Mouse (Mus musculus): ENCODE results near the gene Fam214a. TPM values are rescaled to one million over a fixed set of nuclear protein-coding genes. Genes with fewer than 3 reads are reported as not detected.

Fam214a gene
- polyA plus RNA-seq, 1 experiment from 2014 or later = 14.3 TPM

DNA sequence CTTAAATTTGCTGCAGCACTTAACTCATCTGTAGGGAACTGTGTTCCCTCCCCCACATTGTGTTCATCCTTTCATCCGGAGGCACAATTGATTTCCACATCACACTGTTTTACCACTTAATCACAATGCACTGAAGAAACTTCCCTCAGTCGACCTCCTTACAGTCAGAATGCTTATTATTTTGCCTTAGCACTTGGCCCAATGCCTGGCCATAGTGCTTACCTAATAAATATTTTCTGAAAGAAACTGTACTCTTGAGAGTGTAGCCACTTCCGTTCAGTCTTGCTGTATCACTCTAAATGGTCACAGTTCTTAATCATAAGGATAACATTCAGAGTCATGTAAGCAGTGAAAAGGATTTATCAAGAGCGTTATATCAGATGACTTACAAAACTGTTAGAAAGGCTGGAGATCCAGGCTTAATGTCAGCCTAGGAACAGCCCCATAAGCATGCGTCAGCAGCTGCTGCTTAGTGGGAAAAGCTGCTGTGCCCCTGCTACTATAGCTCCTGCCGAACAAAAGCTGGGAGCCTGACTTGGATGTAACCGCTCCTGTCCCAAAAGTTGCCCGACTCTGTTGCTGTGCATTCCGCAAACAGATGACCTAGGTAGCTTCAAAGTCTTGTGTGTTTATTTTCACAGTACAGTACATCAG, 112.1 kb downstream of the Fam214a start:
- Histone ChIP-seq H3K27ac (replicated peaks in 1 of 2; ENCODE audit: control insufficient read depth in 1 of 2, insufficient read depth in 1 of 2, low read depth in 2 of 2, low read length in 2 of 2) (no peak overlapping the region), H3K4me1 (ENCODE audit: control insufficient read depth in 2 of 2, insufficient read depth in 2 of 2, low read length in 2 of 2) (no peaks in the 10 kb centered on the region), H3K4me3 (ENCODE audit: control insufficient read depth in 1 of 2, insufficient read depth in 1 of 2, low read depth in 1 of 2, low read length in 2 of 2) (no peak overlapping the region), H3K9me3 (ENCODE audit: control insufficient read depth, low read length) (no peaks in the 10 kb centered on the region), H3K36me3 (ENCODE audit: control insufficient read depth, insufficient read depth, low read length) (no peaks in the 10 kb centered on the region), H3K9ac (ENCODE audit: low read length) (no peak overlapping the region), H3K27me3 (ENCODE audit: control insufficient read depth, insufficient read depth, low read length) (no peaks in the 10 kb centered on the region; the same call in 1 of the 2 replicates), H3K4me2 (ENCODE audit: low read length) (no peak overlapping the region)
- WGBS = 70% methylated on average over 9 of the region's 9 CpGs
- no peak for ATAC-seq (ENCODE audit: insufficient number of reproducible peaks, insufficient read depth, low FRiP score, low read depth)

DNA sequence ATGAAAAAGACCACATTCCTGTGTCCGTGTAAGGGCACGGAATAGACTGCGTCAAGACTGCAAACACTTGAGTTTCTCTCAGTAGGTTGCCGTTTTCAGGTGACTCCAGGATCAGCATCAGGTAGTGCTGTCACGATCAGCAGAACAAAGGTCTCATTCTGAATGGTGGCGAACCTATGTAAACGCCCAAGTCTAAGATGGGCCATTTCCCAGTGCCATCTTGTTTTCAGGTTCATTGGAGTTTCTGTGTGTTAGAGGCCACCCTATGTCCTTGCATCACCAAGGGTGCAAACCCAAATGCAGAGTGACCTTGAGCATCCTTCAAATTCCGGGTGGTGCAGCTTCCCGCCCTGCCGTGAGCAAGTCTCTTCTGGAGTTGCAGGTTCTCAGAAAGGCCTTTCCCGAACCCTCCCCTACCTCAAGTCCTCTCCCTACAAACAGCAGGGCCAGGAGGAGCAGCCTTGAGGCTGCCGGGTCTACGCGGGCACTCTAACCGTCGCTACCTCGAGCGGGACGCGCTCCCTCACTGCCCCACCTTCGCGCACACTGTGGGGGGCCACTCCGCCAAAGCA, 117.9 kb downstream of the Fam214a start, which contains the start of gene Myo5a:
TSS of gene Myo5a (plus strand) at position 559 of the 572 bp plus-strand sequence.
- H3K27ac ChIP-seq (replicated peaks in 1 of 2; ENCODE audit: control insufficient read depth in 1 of 2, insufficient read depth in 1 of 2, low read depth in 2 of 2, low read length in 2 of 2) = peak within 1 kb of the TSS; percentile 82 to 88
- H3K27me3 ChIP-seq (ENCODE audit: control insufficient read depth, insufficient read depth, low read length) = no peaks in the 10 kb centered on the region; the same call in 1 of the 2 replicates
- peak within 1 kb of the TSS; percentile 66 to 93 for H3K4me3 ChIP-seq (ENCODE audit: control insufficient read depth in 1 of 2, insufficient read depth in 1 of 2, low read depth in 1 of 2, low read length in 2 of 2)
- H3K9me3 ChIP-seq (ENCODE audit: control insufficient read depth, low read length) = no peaks in the 10 kb centered on the region
- H3K4me1 ChIP-seq (ENCODE audit: control insufficient read depth in 2 of 2, insufficient read depth in 2 of 2, low read length in 2 of 2) = peaks cover 4 to 11% of the 10 kb centered on the region in 2 experiments
- WGBS = 23% methylated on average over 23 of the region's 23 CpGs
- peak within 1 kb of the TSS; percentile 77 for H3K9ac ChIP-seq (ENCODE audit: low read length)
- H3K4me2 ChIP-seq (ENCODE audit: low read length) = peak within 1 kb of the TSS; percentile 85
- ATAC-seq (ENCODE audit: insufficient number of reproducible peaks, insufficient read depth, low FRiP score, low read depth) = no peak
- H3K36me3 ChIP-seq (ENCODE audit: control insufficient read depth, insufficient read depth, low read length) = no peaks in the 10 kb centered on the region

DNA sequence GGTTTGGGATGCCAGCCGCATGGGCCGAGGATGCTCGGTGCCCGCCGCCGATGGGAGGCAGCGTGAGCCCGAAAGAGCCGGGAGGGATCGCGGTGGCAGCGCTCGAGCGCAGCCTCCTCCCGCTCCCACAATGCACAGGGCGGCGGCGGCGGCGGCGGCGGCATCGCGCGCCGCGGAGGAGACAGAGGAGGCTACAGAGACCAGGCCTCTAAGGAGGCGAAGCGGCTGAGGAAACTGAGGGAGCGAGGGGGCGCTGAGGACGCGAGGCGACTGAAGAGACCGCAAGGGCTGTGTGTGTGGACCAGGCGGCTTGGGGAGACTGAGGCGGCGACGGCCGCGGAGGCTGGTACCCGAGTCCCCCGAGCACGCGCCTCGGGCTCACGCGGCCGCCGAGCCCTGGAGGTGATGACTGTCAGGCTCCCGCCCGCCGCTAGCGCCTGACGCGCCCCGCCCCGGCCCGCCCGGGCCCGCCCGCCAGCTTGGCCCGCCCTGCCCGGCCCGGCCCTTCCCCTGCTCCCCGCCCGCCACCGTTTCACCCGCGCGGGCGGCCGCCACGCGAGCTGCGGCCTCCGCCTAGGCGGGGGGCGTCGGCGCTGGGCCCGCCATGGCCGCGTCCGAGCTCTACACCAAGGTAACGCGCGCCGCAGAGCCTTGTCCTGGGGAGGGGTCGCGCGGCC, 118.5 kb downstream of the Fam214a start:
- H3K36me3 ChIP-seq (ENCODE audit: control insufficient read depth, insufficient read depth, low read length) = no peaks in the 10 kb centered on the region
- peaks cover 4 to 11% of the 10 kb centered on the region in 2 experiments for H3K4me1 ChIP-seq (ENCODE audit: control insufficient read depth in 2 of 2, insufficient read depth in 2 of 2, low read length in 2 of 2)
- H3K4me2 ChIP-seq (ENCODE audit: low read length) = peak overlapping the region; percentile 85
- peak overlapping the region; percentile 77 for H3K9ac ChIP-seq (ENCODE audit: low read length)
- peak overlapping the region; percentile 82 to 88 for H3K27ac ChIP-seq (replicated peaks in 1 of 2; ENCODE audit: control insufficient read depth in 1 of 2, insufficient read depth in 1 of 2, low read depth in 2 of 2, low read length in 2 of 2)
- no peaks in the 10 kb centered on the region; the same call in 1 of the 2 replicates for H3K27me3 ChIP-seq (ENCODE audit: control insufficient read depth, insufficient read depth, low read length)
- WGBS = under 1% methylated on average over 80 of the region's 92 CpGs
- H3K4me3 ChIP-seq (ENCODE audit: control insufficient read depth in 1 of 2, insufficient read depth in 1 of 2, low read depth in 1 of 2, low read length in 2 of 2) = peak overlapping the region; percentile 66 to 93
- H3K9me3 ChIP-seq (ENCODE audit: control insufficient read depth, low read length) = no peaks in the 10 kb centered on the region
- ATAC-seq (ENCODE audit: insufficient number of reproducible peaks, insufficient read depth, low FRiP score, low read depth) = peak; percentile 94

DNA sequence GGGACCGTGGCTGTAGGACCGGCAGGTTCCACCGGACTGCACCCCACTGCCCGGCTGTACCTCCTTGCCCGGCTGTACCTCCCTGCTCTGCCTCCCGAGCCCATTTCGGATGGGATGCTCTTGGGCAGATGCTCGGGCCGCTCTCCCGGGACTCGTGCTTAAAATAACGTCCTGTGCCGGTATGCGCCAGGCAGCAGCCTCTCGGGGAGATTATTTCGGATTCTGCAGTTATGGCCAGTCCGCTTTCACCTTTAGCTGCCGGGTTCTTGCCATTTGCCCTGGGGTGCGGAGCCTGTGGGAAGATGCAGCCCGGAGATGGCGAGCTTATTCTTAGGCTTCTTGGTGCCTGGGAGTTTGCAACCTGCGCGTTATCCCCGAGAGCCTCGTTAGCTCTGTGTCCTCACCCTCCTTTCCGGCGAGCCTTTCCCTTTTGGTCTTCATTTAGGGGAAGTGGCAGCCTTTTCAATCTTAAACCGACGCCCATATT, 119.1 kb downstream of the Fam214a start:
- Histone ChIP-seq H3K9me3 (ENCODE audit: control insufficient read depth, low read length) (no peaks in the 10 kb centered on the region), H3K36me3 (ENCODE audit: control insufficient read depth, insufficient read depth, low read length) (no peaks in the 10 kb centered on the region), H3K4me2 (ENCODE audit: low read length) (peak overlapping the region; percentile 85), H3K4me3 (ENCODE audit: control insufficient read depth in 1 of 2, insufficient read depth in 1 of 2, low read depth in 1 of 2, low read length in 2 of 2) (peak overlapping the region; percentile 66 to 93), H3K9ac (ENCODE audit: low read length) (peak overlapping the region; percentile 77), H3K27ac (replicated peaks in 1 of 2; ENCODE audit: control insufficient read depth in 1 of 2, insufficient read depth in 1 of 2, low read depth in 2 of 2, low read length in 2 of 2) (peak overlapping the region; percentile 63 to 82), H3K27me3 (ENCODE audit: control insufficient read depth, insufficient read depth, low read length) (no peaks in the 10 kb centered on the region; the same call in 1 of the 2 replicates), H3K4me1 (ENCODE audit: control insufficient read depth in 2 of 2, insufficient read depth in 2 of 2, low read length in 2 of 2) (peaks cover 4 to 11% of the 10 kb centered on the region in 2 experiments)
- 0 out of 2 replicates have a peak, but pooled peaks have one; percentile 32 for ATAC-seq (ENCODE audit: insufficient number of reproducible peaks, insufficient read depth, low FRiP score, low read depth)
- WGBS = under 1% methylated on average over 29 of the region's 29 CpGs

DNA sequence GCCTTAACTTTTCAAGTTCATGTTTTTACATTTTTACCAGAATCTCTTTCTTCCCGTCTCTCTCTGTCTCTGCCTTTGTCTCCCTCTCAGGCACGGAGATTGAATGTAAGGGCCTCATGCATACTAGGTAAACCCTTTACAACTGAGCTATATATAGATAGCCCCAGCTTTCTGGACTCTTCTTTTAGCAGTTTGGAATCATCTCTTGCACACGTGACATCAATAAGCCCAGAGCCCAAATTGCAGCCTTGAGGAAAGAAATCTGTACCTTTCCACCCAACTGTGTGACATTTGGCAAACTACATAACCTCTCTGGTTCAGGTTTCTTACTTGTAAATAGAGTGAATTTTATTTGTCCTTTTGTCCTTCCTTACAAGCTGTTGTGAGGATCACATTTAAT, 119.7 kb downstream of the Fam214a start:
- 16% methylated on average over 3 of the region's 3 CpGs for WGBS
- peak overlapping the region; percentile 66 to 93; a peak in 3 of 4 replicates for H3K4me3 ChIP-seq (ENCODE audit: control insufficient read depth in 1 of 2, insufficient read depth in 1 of 2, low read depth in 1 of 2, low read length in 2 of 2)
- peak overlapping the region; percentile 77 for H3K9ac ChIP-seq (ENCODE audit: low read length)
- H3K4me2 ChIP-seq (ENCODE audit: low read length) = peak overlapping the region; percentile 85
- peaks cover 4 to 11% of the 10 kb centered on the region in 2 experiments for H3K4me1 ChIP-seq (ENCODE audit: control insufficient read depth in 2 of 2, insufficient read depth in 2 of 2, low read length in 2 of 2)
- H3K36me3 ChIP-seq (ENCODE audit: control insufficient read depth, insufficient read depth, low read length) = no peaks in the 10 kb centered on the region
- ATAC-seq (ENCODE audit: insufficient number of reproducible peaks, insufficient read depth, low FRiP score, low read depth) = no peak
- no peaks in the 10 kb centered on the region for H3K9me3 ChIP-seq (ENCODE audit: control insufficient read depth, low read length)
- no peaks in the 10 kb centered on the region; the same call in 1 of the 2 replicates for H3K27me3 ChIP-seq (ENCODE audit: control insufficient read depth, insufficient read depth, low read length)
- peak overlapping the region in 1 of 2 experiments; percentile 82; a peak in 1 of 4 replicates for H3K27ac ChIP-seq (replicated peaks in 1 of 2; ENCODE audit: control insufficient read depth in 1 of 2, insufficient read depth in 1 of 2, low read depth in 2 of 2, low read length in 2 of 2)

DNA sequence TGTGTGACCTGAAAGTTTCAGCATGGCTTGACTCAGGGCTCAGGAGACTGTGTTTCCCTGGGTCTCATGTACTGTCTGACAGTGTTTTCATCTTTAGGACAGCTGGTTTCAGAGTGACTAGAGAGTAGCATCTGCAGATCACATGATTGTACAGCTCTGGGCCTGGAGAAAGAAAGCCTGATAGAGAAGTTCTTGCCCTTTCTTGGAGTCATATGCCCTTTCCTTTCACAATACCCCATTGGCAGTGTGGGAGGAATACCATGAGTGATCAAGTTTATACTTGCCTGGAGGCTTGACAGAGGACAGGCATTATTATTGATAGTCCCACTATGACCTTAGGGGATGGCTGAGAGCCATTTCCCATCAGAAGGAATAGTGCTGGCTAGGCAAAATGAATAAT, 124.5 kb downstream of the Fam214a start:
- Histone ChIP-seq H3K4me2 (ENCODE audit: low read length) (no peak overlapping the region), H3K9me3 (ENCODE audit: control insufficient read depth, low read length) (no peaks in the 10 kb centered on the region), H3K4me3 (ENCODE audit: control insufficient read depth in 1 of 2, insufficient read depth in 1 of 2, low read depth in 1 of 2, low read length in 2 of 2) (no peak overlapping the region), H3K9ac (ENCODE audit: low read length) (no peak overlapping the region), H3K27me3 (ENCODE audit: control insufficient read depth, insufficient read depth, low read length) (no peaks in the 10 kb centered on the region), H3K27ac (replicated peaks in 1 of 2; ENCODE audit: control insufficient read depth in 1 of 2, insufficient read depth in 1 of 2, low read depth in 2 of 2, low read length in 2 of 2) (no peak overlapping the region), H3K36me3 (ENCODE audit: control insufficient read depth, insufficient read depth, low read length) (no peaks in the 10 kb centered on the region), H3K4me1 (ENCODE audit: control insufficient read depth in 2 of 2, insufficient read depth in 2 of 2, low read length in 2 of 2) (peaks cover 0 to 11% of the 10 kb centered on the region in 2 experiments; a peak in 3 of 4 replicates)
- no peak for ATAC-seq (ENCODE audit: insufficient number of reproducible peaks, insufficient read depth, low FRiP score, low read depth)

Data from heart, embryonic 14.5 days (tissue).